Mouse (Mus musculus): Measurements from ENCODE around the gene Alox15.

- TF ChIP-seq POLR2A (IDR thresholded peaks at IDR 0.05; ENCODE audit: borderline replicate concordance, extremely low read depth, insufficient read depth, insufficient read length, poor library complexity, severe bottlenecking), result no peak
- no peak for TF ChIP-seq CTCF (IDR thresholded peaks at IDR 0.05; ENCODE audit: borderline replicate concordance, extremely low read depth, insufficient read depth, insufficient read length)
Observed at GRCm38 (mm10) chr11:70322528-70322927, 29.3 kb downstream of the Alox15 start, which contains the start of gene Alox12e.
